Mouse (Mus musculus) adrenal gland, postnatal 4 days (tissue): ENCODE measurements around the gene Matn3. TPM values are rescaled to one million over a fixed set of nuclear protein-coding genes. Genes with fewer than 3 reads are reported as not detected.
"Not testable (repeated sequence)": the region's sequence is repeated elsewhere in the genome, so short reads cannot be mapped to it uniquely, and the experiment has no call there.

Experiments
- DNase-seq, 2 experiments: peaks; one replicate each; pipeline ENCODE4 v3.0.0; 2021 to 2022; ENCODE audit warnings: low spot score in 2 of 2, mixed read lengths in 2 of 2
- total RNA-seq, 2 experiments: library from RNA; stranded (reverse); gene quantifications; 2 replicates each; pipeline ENCODE4 v1.2.3; 2021

Gene Matn3
- total RNA-seq, 2 experiments from 2014 or later = 0.14 TPM; not detected in 1

- DNase-seq = no peak
Observed at GRCm38 (mm10) chr12:8935349-8935748, 12.4 kb upstream of the Matn3 start.

GRCm38 (mm10) chr12:8936210-8936609 lies 11.5 kb upstream of the Matn3 start:
- not testable (repeated sequence) for DNase-seq

- no peak for DNase-seq
Observed at GRCm38 (mm10) chr12:8939490-8939889, 8.2 kb upstream of the Matn3 start.

- DNase-seq = no peak
Observed at GRCm38 (mm10) chr12:8940011-8941005, 7.4 kb upstream of the Matn3 start.

- DNase-seq = no peak
Observed at GRCm38 (mm10) chr12:8941131-8941615, 6.6 kb upstream of the Matn3 start.

- no peak for DNase-seq
Observed at GRCm38 (mm10) chr12:8941699-8942392, 5.9 kb upstream of the Matn3 start.

- no peak for DNase-seq
Observed at GRCm38 (mm10) chr12:8947163-8947562, 566 bp upstream of the Matn3 start.

- DNase-seq = no peak
Observed at GRCm38 (mm10) chr12:8953136-8953535, 5.4 kb downstream of the Matn3 start.

GRCm38 (mm10) chr12:8954161-8954561 lies 6.4 kb downstream of the Matn3 start:
- DNase-seq = no peak

GRCm38 (mm10) chr12:8961607-8962316 lies 14.0 kb downstream of the Matn3 start:
- DNase-seq = no peak

GRCm38 (mm10) chr12:8969828-8970227 lies 22.1 kb downstream of the Matn3 start:
- no peak for DNase-seq

GRCm38 (mm10) chr12:8973820-8974465 lies 26.2 kb downstream of the Matn3 start, which contains the start of gene Wdr35:
TSS of gene Wdr35 (plus strand) at chr12:8973892.
- DNase-seq = peak; percentile 82 to 87

GRCm38 (mm10) chr12:8975076-8975475 lies 27.3 kb downstream of the Matn3 start:
- no peak for DNase-seq

- no peak for DNase-seq
Observed at GRCm38 (mm10) chr12:8993231-8993630, 45.5 kb downstream of the Matn3 start.

- DNase-seq = no peak
Observed at GRCm38 (mm10) chr12:8998318-8998717, 50.6 kb downstream of the Matn3 start.

GRCm38 (mm10) chr12:9002038-9002648 lies 54.4 kb downstream of the Matn3 start:
- DNase-seq = peak in 1 of 2 experiments; percentile 12

GRCm38 (mm10) chr12:9007146-9007545 lies 59.4 kb downstream of the Matn3 start:
- no peak for DNase-seq

GRCm38 (mm10) chr12:9007811-9008210 lies 60.1 kb downstream of the Matn3 start:
- no peak for DNase-seq

- no peak for DNase-seq
Observed at GRCm38 (mm10) chr12:9010311-9010710, 62.6 kb downstream of the Matn3 start.

- DNase-seq = no peak
Observed at GRCm38 (mm10) chr12:9016376-9016775, 68.6 kb downstream of the Matn3 start.
